Mouse (Mus musculus): Measurements from ENCODE around the gene Fry. TPM values are rescaled to one million over a fixed set of nuclear protein-coding genes. Genes with fewer than 3 reads are reported as not detected.
A peak's percentile ranks its signal among the peaks of the same experiment; 100 is the strongest.

Gene Fry
- polyA plus RNA-seq, 1 experiment from 2014 or later = 3.2 TPM

GRCm38 (mm10) chr5:150425038-150425437 is 306.6 kb downstream of the Fry start:
- no peak overlapping the region for H3K4me3 ChIP-seq (ENCODE audit: low read depth, low read length)
- peaks cover 7% of the 10 kb centered on the region; the same call in 1 of the 2 replicates for H3K36me3 ChIP-seq (replicated peaks; ENCODE audit: insufficient read depth, low read length)
- 78% methylated on average over 5 of the region's 5 CpGs for WGBS (ENCODE audit: insufficient replicate concordance)
- no peak overlapping the region for H3K4me2 ChIP-seq (ENCODE audit: low read depth, low read length)
- DNase-seq (no peak), ATAC-seq (no peak)
- H3K9ac ChIP-seq (replicated peaks) = no peak overlapping the region
- no peak overlapping the region for H3K27ac ChIP-seq (ENCODE audit: low read depth)
- TF ChIP-seq EP300 (IDR thresholded peaks at IDR 0.05; ENCODE audit: low read depth) (no peak), CTCF (IDR thresholded peaks at IDR 0.05; ENCODE audit: low read depth) (no peak)
- no peaks in the 10 kb centered on the region for H3K9me3 ChIP-seq (ENCODE audit: low read length)
- no peaks in the 10 kb centered on the region for H3K27me3 ChIP-seq (ENCODE audit: insufficient read depth, low read length)
- H3K4me1 ChIP-seq (ENCODE audit: insufficient read depth) = no peaks in the 10 kb centered on the region

- Histone ChIP-seq H3K36me3 (replicated peaks; ENCODE audit: insufficient read depth, low read length) (peaks cover 10% of the 10 kb centered on the region; the same call in 1 of the 2 replicates), H3K27me3 (ENCODE audit: insufficient read depth, low read length) (no peaks in the 10 kb centered on the region), H3K27ac (ENCODE audit: low read depth) (no peak overlapping the region), H3K4me3 (ENCODE audit: low read depth, low read length) (no peak overlapping the region), H3K9ac (replicated peaks) (no peak overlapping the region), H3K4me2 (ENCODE audit: low read depth, low read length) (no peak overlapping the region), H3K4me1 (ENCODE audit: insufficient read depth) (no peaks in the 10 kb centered on the region), H3K9me3 (ENCODE audit: low read length) (no peaks in the 10 kb centered on the region)
- DNase-seq (peak; percentile 32), ATAC-seq (no peak)
- WGBS (ENCODE audit: insufficient replicate concordance) = 88% methylated on average over 3 of the region's 3 CpGs
- TF ChIP-seq CTCF (IDR thresholded peaks at IDR 0.05; ENCODE audit: low read depth) = peak; percentile 68
- no peak for TF ChIP-seq EP300 (IDR thresholded peaks at IDR 0.05; ENCODE audit: low read depth)
These were observed 308.1 kb downstream of the Fry start for GRCm38 (mm10) chr5:150426595-150426994.

- Histone ChIP-seq H3K4me1 (ENCODE audit: insufficient read depth) (no peaks in the 10 kb centered on the region), H3K27me3 (ENCODE audit: insufficient read depth, low read length) (no peaks in the 10 kb centered on the region), H3K9me3 (ENCODE audit: low read length) (peaks cover 3% of the 10 kb centered on the region), H3K36me3 (replicated peaks; ENCODE audit: insufficient read depth, low read length) (peaks cover 18% of the 10 kb centered on the region), H3K9ac (replicated peaks) (no peak overlapping the region), H3K4me2 (ENCODE audit: low read depth, low read length) (no peak overlapping the region), H3K4me3 (ENCODE audit: low read depth, low read length) (no peak overlapping the region), H3K27ac (ENCODE audit: low read depth) (no peak overlapping the region)
- no peak for ATAC-seq
- DNase-seq = peak; percentile 46
- WGBS (ENCODE audit: insufficient replicate concordance) = 92% methylated on average over 7 of the region's 7 CpGs
- TF ChIP-seq CTCF (IDR thresholded peaks at IDR 0.05; ENCODE audit: low read depth) (peak; percentile 52), EP300 (IDR thresholded peaks at IDR 0.05; ENCODE audit: low read depth) (no peak)
These were observed 312.8 kb downstream of the Fry start for GRCm38 (mm10) chr5:150431286-150431685.

- no peak for DNase-seq
- no peak overlapping the region for H3K27ac ChIP-seq (ENCODE audit: low read depth)
- TF ChIP-seq EP300 (IDR thresholded peaks at IDR 0.05; ENCODE audit: low read depth) (no peak), CTCF (IDR thresholded peaks at IDR 0.05; ENCODE audit: low read depth) (peak; percentile 39)
- H3K4me2 ChIP-seq (ENCODE audit: low read depth, low read length) = no peak overlapping the region
- no peaks in the 10 kb centered on the region for H3K4me1 ChIP-seq (ENCODE audit: insufficient read depth)
- peaks cover 3% of the 10 kb centered on the region for H3K9me3 ChIP-seq (ENCODE audit: low read length)
- H3K9ac ChIP-seq (replicated peaks) = no peak overlapping the region
- no peaks in the 10 kb centered on the region for H3K27me3 ChIP-seq (ENCODE audit: insufficient read depth, low read length)
- H3K4me3 ChIP-seq (ENCODE audit: low read depth, low read length) = no peak overlapping the region
- WGBS (ENCODE audit: insufficient replicate concordance) = 78% methylated on average over 2 of the region's 2 CpGs
- H3K36me3 ChIP-seq (replicated peaks; ENCODE audit: insufficient read depth, low read length) = peaks cover 18% of the 10 kb centered on the region
- no peak for ATAC-seq
These were observed 314.5 kb downstream of the Fry start for GRCm38 (mm10) chr5:150432960-150433359.

GRCm38 (mm10) chr5:150436629-150437389 is 318.4 kb downstream of the Fry start:
- H3K27ac ChIP-seq (ENCODE audit: low read depth) = peak overlapping the region; percentile 81
- ATAC-seq = peak; percentile 89
- H3K4me2 ChIP-seq (ENCODE audit: low read depth, low read length) = peak overlapping the region; percentile 61
- DNase-seq = peak; percentile 50
- H3K4me3 ChIP-seq (ENCODE audit: low read depth, low read length) = peak overlapping the region; percentile 43
- WGBS (ENCODE audit: insufficient replicate concordance) = 60% methylated on average over 34 of the region's 34 CpGs
- TF ChIP-seq EP300 (IDR thresholded peaks at IDR 0.05; ENCODE audit: low read depth) (no peak), CTCF (IDR thresholded peaks at IDR 0.05; ENCODE audit: low read depth) (no peak)
- peaks cover 18% of the 10 kb centered on the region for H3K36me3 ChIP-seq (replicated peaks; ENCODE audit: insufficient read depth, low read length)
- H3K9ac ChIP-seq (replicated peaks) = peak overlapping the region; percentile 62
- peaks cover 3% of the 10 kb centered on the region for H3K9me3 ChIP-seq (ENCODE audit: low read length)
- no peaks in the 10 kb centered on the region for H3K27me3 ChIP-seq (ENCODE audit: insufficient read depth, low read length)
- H3K4me1 ChIP-seq (ENCODE audit: insufficient read depth) = no peaks in the 10 kb centered on the region

- H3K36me3 ChIP-seq (replicated peaks; ENCODE audit: insufficient read depth, low read length) = peaks cover 11% of the 10 kb centered on the region; the same call in 1 of the 2 replicates
- H3K9ac ChIP-seq (replicated peaks) = no peak overlapping the region
- no peak overlapping the region for H3K4me3 ChIP-seq (ENCODE audit: low read depth, low read length)
- ATAC-seq (no peak), DNase-seq (peak; percentile 72)
- no peak overlapping the region for H3K4me2 ChIP-seq (ENCODE audit: low read depth, low read length)
- H3K27me3 ChIP-seq (ENCODE audit: insufficient read depth, low read length) = no peaks in the 10 kb centered on the region
- no peak overlapping the region for H3K27ac ChIP-seq (ENCODE audit: low read depth)
- WGBS (ENCODE audit: insufficient replicate concordance) = 41% methylated on average over 7 of the region's 7 CpGs
- no peaks in the 10 kb centered on the region for H3K9me3 ChIP-seq (ENCODE audit: low read length)
- no peak for TF ChIP-seq EP300 (IDR thresholded peaks at IDR 0.05; ENCODE audit: low read depth)
- peak; percentile 85 for TF ChIP-seq CTCF (IDR thresholded peaks at IDR 0.05; ENCODE audit: low read depth)
- no peaks in the 10 kb centered on the region for H3K4me1 ChIP-seq (ENCODE audit: insufficient read depth)
These were observed 323.2 kb downstream of the Fry start for GRCm38 (mm10) chr5:150441690-150442089.
